Mouse (Mus musculus) midbrain, embryonic 12.5 days (tissue): Measurements from ENCODE around the gene Arhgef28. TPM values are rescaled to one million over a fixed set of nuclear protein-coding genes. Genes with fewer than 3 reads are reported as not detected.

Source experiments
- ATAC-seq: fragments of 200-750 bp; cut with Nextera tagmentation; 2 replicates; pipeline ENCODE4 v1.8.0; 2017; ENCODE audit warnings: low read depth, moderate TSS enrichment, moderate library complexity; ENCODE audit not compliant: low FRiP score
- H3K27ac ChIP-seq: fragments of 300-500 bp; sonication (generic); replicated peaks from 2 replicates; pipeline ENCODE4 v1.5.1; 2016; ENCODE audit warnings: mild to moderate bottlenecking
- H3K27me3 ChIP-seq: fragments of 300-500 bp; sonication (generic); 2 replicates; pipeline ENCODE4 v1.6.1; 2016; ENCODE audit warnings: mild to moderate bottlenecking
- H3K36me3 ChIP-seq: fragments of 300-500 bp; sonication (generic); 2 replicates; pipeline ENCODE4 v1.6.1; 2016
- H3K4me1 ChIP-seq: fragments of 300-500 bp; sonication (generic); 2 replicates; pipeline ENCODE4 v1.6.1; 2016
- H3K4me2 ChIP-seq: fragments of 300-500 bp; sonication (generic); replicated peaks from 2 replicates; pipeline ENCODE4 v1.6.1; 2016; ENCODE audit warnings: mild to moderate bottlenecking, moderate library complexity
- H3K4me3 ChIP-seq: fragments of 300-500 bp; sonication (generic); 2 replicates; pipeline ENCODE4 v1.5.1; 2016; ENCODE audit warnings: mild to moderate bottlenecking
- H3K9ac ChIP-seq: fragments of 300-500 bp; sonication (generic); replicated peaks from 2 replicates; pipeline ENCODE4 v1.6.1; 2016; ENCODE audit warnings: mild to moderate bottlenecking, moderate library complexity
- H3K9me3 ChIP-seq: fragments of 300-500 bp; sonication (generic); 2 replicates; pipeline ENCODE4 v1.6.1; 2016; ENCODE audit warnings: mild to moderate bottlenecking
- WGBS: fragments of 180-500 bp; shearing (Covaris S2); methylation state at CpG from one replicate; pipeline ENCODE4 v1.1.7; 2016; 5-methylcytosine and 5-hydroxymethylcytosine counted together
- polyA plus RNA-seq: library from polyadenylated mRNA; unstranded; fragments of >200 nt; fragmentation: Nextera tagmentation; extraction: Ambion mirVana; gene quantifications from 2 replicates; pipeline ENCODE4 v1.2.1, GENCODE M21; 2016

The Arhgef28 gene
- polyA plus RNA-seq, 1 experiment from 2014 or later = 9.8 TPM

DNA sequence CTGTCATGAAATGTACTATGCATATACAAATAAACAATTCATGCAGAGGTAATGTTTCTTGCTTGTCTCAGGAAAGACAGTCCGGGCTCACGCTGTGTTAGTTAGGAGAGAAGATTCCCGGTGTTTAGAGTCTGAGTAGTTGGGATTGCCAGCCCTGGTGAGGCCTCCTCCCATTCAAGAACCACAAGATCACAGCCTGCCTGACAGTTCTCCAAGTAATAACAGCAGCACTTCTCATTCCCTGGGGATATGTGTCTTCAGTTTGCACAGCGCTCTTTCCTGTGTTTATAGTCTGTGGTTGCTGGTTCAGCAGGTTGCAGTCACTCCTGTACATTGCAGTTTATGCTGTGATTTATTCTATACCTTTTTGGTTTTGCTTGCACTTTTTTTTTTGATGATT, 329.8 kb downstream of the Arhgef28 start:
- WGBS = 79% methylated on average over 4 of the region's 4 CpGs

DNA sequence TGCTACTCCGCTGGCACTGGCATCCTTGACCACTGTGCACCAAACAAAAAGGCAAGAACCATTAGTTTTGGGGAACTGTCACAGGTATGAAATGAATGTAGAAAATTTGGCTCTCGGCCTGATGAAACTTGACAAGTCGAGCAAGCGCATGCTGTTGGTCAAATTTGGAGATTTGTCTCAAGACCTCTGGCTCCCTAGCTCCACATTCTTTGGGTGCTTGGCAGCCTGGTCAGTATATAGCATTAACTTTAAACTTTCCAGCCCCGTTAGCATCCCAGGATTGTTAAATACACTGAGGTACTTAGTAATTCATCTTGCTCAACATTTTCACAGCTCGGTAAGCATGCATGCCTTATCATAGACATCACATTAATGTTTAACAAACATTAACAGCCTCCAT, 330.2 kb downstream of the Arhgef28 start:
- H3K27ac ChIP-seq = no peak overlapping the region
- no peaks in the 10 kb centered on the region for H3K36me3 ChIP-seq
- no peak overlapping the region for H3K4me2 ChIP-seq
- H3K9me3 ChIP-seq = no peaks in the 10 kb centered on the region
- 81% methylated on average over 6 of the region's 6 CpGs for WGBS
- no peak overlapping the region for H3K9ac ChIP-seq
- no peaks in the 10 kb centered on the region for H3K4me1 ChIP-seq
- H3K27me3 ChIP-seq = no peaks in the 10 kb centered on the region
- no peak overlapping the region for H3K4me3 ChIP-seq
- no peak for ATAC-seq

More for the DNA sequence above, 329.8 kb downstream of the Arhgef28 start:
- H3K9ac ChIP-seq = no peak overlapping the region
- no peaks in the 10 kb centered on the region for H3K9me3 ChIP-seq
- H3K4me2 ChIP-seq = no peak overlapping the region
- no peaks in the 10 kb centered on the region for H3K27me3 ChIP-seq
- H3K4me1 ChIP-seq = no peaks in the 10 kb centered on the region
- H3K27ac ChIP-seq = no peak overlapping the region
- H3K4me3 ChIP-seq = no peak overlapping the region
- no peak for ATAC-seq
- no peaks in the 10 kb centered on the region for H3K36me3 ChIP-seq

DNA sequence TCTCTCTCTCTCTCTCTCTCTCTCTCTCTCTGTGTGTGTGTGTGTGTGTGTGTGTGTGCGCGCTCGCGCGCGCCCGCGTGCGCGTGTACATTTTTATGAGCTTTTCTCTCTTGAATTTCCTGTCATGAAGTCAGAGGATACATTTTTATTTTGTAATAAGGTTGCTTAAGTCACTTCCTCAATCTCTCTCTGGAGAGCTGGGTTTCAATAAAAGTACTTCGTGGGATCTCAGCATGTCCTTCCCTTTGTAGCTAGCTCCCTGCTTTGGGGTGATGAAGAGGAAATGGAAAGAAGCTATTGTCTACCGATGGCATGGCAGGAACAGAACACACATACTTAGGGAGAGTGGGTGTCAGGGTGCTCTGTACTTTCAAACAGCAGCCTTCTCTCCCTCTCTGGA, 336.8 kb downstream of the Arhgef28 start:
- Histone ChIP-seq H3K9ac (no peak overlapping the region), H3K9me3 (no peaks in the 10 kb centered on the region), H3K4me2 (no peak overlapping the region), H3K4me3 (no peak overlapping the region), H3K27ac (no peak overlapping the region), H3K27me3 (no peaks in the 10 kb centered on the region), H3K4me1 (peaks cover 8% of the 10 kb centered on the region; the same call in 1 of the 2 replicates), H3K36me3 (no peaks in the 10 kb centered on the region)
- WGBS = 82% methylated on average over 12 of the region's 12 CpGs
- ATAC-seq = no peak

DNA sequence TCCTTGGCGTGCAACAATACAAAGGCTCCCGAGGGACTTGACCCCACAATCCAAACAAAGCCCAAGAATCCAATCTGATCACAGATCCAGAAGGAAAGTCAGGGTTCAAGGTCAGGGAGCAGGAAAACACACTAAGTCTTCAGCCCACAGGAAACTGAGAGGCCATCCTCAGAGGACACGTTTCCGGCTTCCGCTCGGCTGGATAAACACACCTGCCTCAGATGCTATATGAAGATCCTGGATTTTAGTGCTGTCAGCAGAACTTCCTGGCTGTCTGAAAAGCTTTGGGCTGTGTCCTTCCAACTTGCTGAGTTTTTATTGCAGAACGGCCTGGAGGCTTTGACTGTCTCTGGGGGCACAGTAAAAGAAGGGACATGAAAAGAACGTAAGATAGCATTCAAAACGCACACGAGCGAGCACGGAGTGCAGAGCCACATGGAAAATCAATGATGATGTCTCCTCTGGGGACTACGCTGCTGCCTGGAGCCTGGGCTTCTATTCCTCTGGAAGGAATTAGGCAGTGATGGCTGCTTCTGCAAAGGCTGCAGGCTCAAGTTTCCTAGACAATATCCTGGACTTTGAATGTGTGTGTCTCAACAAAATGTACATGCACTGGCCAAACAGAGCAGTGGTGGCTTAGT, 338.8 kb downstream of the Arhgef28 start:
- no peak for ATAC-seq
- 47% methylated on average over 13 of the region's 13 CpGs for WGBS
- H3K27ac ChIP-seq = peak overlapping the region; percentile 25; the same call in 1 of the 2 replicates

DNA sequence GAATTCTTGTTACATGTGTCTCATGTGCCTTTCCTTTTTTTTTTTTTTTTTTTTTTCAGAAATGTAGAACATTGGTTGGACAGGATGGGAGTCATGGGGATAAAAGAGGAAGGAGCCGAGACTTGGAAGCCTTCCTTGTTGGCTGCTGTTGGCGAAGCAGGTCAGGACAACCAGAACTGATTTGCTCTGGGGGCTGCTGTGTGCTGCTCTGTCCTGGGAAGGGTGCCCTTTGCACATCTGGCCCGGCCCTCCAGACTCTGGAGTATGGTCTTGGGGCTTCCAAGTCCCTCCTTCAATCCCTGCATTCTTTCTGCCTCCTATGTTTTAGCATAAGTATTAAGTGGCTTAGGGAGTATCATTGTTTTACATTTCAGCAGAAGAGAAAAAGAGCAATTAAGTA, 347.2 kb downstream of the Arhgef28 start:
- no peak overlapping the region for H3K9ac ChIP-seq
- no peak overlapping the region for H3K4me3 ChIP-seq
- ATAC-seq = no peak
- no peaks in the 10 kb centered on the region for H3K27me3 ChIP-seq
- H3K36me3 ChIP-seq = no peaks in the 10 kb centered on the region
- H3K4me1 ChIP-seq = no peaks in the 10 kb centered on the region
- no peak overlapping the region for H3K27ac ChIP-seq
- WGBS = 78% methylated on average over 3 of the region's 3 CpGs
- no peak overlapping the region for H3K4me2 ChIP-seq
- H3K9me3 ChIP-seq = no peaks in the 10 kb centered on the region

More for the DNA sequence above, 338.8 kb downstream of the Arhgef28 start:
- H3K9me3 ChIP-seq = no peaks in the 10 kb centered on the region
- H3K4me1 ChIP-seq = peaks cover 8% of the 10 kb centered on the region; the same call in 1 of the 2 replicates
- H3K9ac ChIP-seq = no peak overlapping the region
- no peak overlapping the region for H3K4me3 ChIP-seq
- no peaks in the 10 kb centered on the region for H3K36me3 ChIP-seq
- no peak overlapping the region for H3K4me2 ChIP-seq
- H3K27me3 ChIP-seq = no peaks in the 10 kb centered on the region

DNA sequence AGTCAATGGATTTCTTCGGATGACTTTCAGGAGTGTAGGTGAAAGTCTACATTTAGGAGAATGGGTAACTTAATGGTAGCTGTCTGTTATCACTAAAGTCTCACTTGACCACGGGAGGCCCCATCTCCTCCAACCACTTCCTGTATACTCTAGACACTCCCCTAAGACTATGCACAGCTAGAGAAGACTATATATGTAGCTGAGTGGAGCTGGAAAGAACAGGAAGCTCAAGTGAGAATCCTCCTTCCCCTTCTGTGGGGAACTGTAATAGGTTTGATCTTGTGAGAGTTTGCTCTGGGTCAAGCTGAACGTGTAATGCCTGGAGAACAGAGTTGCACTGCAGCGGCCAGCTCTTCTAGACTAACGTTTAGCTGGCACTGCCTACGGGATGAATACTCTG, 348.4 kb downstream of the Arhgef28 start:
- Histone ChIP-seq H3K36me3 (no peaks in the 10 kb centered on the region), H3K4me1 (no peaks in the 10 kb centered on the region), H3K4me3 (no peak overlapping the region), H3K4me2 (no peak overlapping the region), H3K9ac (no peak overlapping the region), H3K27me3 (no peaks in the 10 kb centered on the region), H3K27ac (no peak overlapping the region), H3K9me3 (no peaks in the 10 kb centered on the region)
- WGBS = 89% methylated on average over 6 of the region's 6 CpGs
- ATAC-seq = no peak

DNA sequence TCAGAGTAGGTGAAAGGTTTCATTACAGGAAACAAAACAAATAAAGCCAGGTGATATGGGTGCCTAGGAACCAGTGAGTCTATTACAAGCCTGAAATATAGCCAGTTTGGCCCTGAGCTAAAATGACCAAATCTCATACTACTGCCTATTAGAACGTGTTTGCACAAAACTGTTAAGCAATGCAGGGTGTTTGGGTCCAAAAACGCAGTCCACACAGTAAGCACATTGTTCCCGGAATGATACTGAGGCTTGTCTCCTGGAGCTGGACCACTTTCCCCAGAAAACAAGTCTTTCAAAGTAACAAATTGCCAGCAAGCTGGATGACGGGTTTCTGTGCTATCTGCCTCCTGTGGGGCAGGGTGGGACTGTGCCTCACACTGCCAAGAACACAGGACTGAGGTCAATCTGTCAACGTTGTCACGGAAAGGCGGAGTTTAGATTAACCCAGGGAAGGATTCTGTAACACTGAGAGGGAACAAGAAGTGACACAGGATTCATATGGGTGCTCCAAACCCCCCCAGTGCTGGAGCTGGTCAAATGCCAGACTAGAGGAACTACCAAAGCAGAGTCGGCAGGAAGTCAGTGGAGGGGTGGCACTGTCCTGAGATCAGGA, 352.8 kb downstream of the Arhgef28 start:
- no peak overlapping the region for H3K4me2 ChIP-seq
- no peaks in the 10 kb centered on the region for H3K4me1 ChIP-seq
- ATAC-seq = no peak
- no peaks in the 10 kb centered on the region for H3K36me3 ChIP-seq
- H3K4me3 ChIP-seq = no peak overlapping the region
- no peak overlapping the region for H3K27ac ChIP-seq
- H3K27me3 ChIP-seq = no peaks in the 10 kb centered on the region
- 76% methylated on average over 8 of the region's 8 CpGs for WGBS
- no peaks in the 10 kb centered on the region for H3K9me3 ChIP-seq
- H3K9ac ChIP-seq = no peak overlapping the region

Other genes with a start within 250 kb of the Arhgef28 start
- 38.8 and 39.9 TPM in 2 replicates for gene Utp15, start 56.6 kb upstream of the Arhgef28 start, polyA plus RNA-seq
- 36.6 and 38.9 TPM in 2 replicates for gene Ankra2, start 56.6 kb upstream of the Arhgef28 start, polyA plus RNA-seq
- gene Gm21976, start 73.4 kb upstream of the Arhgef28 start, polyA plus RNA-seq = not detected in 2 replicates
- gene Btf3, start 110.6 kb upstream of the Arhgef28 start, polyA plus RNA-seq = 628 and 633 TPM in 2 replicates
- gene Foxd1, start 147.8 kb upstream of the Arhgef28 start, polyA plus RNA-seq = 5.2 and 6.0 TPM in 2 replicates